Mouse (Mus musculus) cerebellum, adult 18-20 months (tissue): ENCODE measurements around the gene Uhrf1bp1.

Source experiments
- DNase-seq, 2 experiments: peaks; one replicate each; pipeline ENCODE4 v3.0.0; 2021

Uhrf1bp1 gene

DNA sequence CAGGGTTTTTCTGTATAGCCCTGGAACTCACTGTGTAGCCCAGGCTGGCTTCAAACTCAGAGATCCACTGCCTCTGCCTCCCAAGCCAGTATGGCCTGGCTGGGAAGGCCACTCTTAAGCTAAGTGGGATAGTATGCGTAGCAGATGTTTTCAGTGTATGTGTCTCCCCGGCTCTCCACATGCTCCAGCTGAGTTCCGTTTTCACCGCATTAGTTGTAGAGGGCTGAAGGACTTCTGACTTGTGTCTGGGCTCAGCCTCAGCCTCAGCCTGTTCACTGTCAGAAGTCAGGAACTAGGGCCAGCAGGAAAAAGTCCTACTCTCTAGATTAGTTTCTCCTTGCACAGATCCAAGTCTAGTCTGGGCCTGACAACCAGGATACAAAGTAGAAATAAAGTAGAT, 60.1 kb downstream of the Uhrf1bp1 start:
- DNase-seq, result no peak

DNA sequence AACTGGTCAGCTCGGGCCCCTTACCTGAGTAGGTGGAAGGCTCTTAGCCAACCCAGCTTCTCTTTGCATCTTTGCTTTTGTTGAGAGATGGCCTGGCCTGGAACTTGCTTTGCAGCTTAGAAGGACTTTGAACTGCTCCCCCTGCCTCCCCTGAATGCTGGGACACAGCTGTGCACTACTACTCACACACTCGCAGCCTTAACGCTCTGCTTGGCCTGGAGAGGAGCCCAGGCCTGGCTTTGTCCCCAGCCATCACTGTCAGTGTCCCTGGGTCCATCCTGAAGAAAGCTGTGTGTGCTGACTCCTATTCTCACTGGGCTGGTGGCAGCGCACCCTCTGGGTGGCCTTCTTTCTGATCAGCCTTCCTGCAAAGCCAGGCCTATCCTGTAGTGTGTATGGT, 64.4 kb downstream of the Uhrf1bp1 start:
- no peak for DNase-seq

DNA sequence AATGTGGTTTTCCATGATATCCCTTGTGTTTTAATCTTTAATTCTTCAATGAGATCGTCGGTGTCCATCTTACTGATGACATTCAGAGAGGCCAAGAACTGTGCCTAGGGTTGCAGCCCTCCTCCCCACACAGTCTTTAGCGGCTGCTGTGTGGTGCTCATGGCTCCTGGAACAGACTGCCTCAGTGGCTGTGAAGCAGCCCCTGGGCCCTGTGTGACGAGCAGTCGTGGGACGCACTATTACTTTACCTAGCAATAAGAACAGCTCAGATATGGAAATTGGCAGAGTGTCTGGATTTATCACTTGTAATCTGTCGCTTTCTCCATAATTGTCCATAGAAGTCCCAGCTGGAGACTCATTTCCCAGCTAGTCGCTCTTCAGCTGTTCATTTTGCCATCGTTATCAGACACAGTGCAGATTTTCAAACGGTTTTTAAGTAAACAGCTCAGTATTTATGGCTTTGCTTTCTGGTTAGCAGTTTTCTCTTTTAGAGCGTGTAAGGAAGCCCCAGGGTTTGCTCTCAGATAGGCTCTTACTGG, 66.0 kb downstream of the Uhrf1bp1 start:
- no peak for DNase-seq

DNA sequence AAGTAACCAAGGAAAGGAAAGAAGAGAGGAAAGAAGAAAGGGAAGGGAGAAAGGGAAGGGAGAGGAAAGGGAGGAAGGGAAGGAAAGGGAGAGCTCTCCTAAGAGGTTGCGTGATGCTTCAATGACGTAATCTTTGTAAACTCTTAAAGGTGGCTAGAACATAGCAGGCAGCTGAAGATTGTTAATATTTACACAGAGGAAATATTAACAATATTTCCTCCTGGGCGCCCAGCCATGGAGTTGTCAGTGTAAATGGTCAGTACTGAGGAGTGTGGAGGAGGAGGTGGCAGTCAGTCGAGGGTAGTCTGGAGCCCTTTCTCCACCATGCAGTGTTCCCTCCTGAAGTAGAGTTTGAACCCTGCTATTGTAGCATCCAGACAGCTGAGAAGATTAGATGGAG, 68.8 kb downstream of the Uhrf1bp1 start:
- no peak for DNase-seq

DNA sequence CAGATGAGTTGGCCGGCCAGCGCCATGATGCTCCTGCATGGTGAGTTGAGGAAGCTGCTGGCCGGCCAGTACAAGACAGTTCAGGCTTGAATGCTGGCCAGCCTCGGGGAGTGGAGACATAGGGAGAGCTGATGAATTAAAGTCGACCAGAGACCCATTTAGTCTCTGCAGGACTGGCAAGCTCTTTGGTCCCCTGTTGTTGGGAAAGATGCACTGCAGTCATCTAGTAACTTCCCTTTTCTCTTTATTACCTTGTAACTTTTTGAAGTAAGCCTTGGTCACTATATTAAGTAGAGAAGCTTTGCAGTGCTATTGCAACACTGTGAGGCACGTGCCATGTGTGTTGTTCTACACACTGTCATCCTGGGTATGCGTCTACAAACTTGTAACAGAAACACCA, 69.3 kb downstream of the Uhrf1bp1 start:
- no peak for DNase-seq

DNA sequence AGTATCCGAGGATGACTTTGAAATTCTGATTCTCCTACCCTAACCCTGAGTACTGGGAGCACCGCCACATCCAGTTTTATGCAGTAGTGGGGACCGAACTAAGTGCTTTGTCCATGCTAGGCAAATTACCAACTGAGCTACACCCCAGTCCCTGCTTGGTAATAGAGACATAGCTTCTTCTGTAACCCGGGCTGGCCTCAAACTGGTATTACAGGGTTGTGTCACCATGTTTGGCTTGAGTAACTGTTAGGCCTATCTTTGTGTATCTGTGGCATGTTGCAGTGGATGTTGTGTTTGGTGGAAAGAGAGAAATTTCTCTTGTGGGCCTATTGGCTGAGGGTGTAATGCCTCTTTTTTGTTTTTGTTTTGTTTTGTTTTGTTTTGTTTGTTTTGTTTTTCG, 74.0 kb downstream of the Uhrf1bp1 start:
- no peak for DNase-seq

DNA sequence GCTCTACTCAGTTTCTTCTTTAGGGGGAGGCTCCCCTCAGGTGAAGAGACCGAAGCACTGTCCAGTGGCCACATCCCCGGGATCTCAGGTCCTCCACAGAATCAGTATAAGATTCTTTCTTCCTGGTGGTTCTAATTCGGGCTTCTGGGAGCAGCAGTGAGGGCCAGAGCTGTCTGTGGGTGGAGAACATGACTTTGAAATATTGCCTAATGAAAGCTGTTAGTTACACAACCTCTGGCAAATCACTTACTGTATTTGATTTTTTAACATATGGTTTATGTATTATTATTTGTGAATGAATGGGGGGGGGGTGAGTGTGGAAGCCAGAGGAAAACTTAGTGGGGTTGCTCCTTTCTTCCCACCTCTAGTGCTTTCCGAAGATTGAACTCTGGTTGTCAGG, 75.6 kb downstream of the Uhrf1bp1 start:
- DNase-seq, result no peak

DNA sequence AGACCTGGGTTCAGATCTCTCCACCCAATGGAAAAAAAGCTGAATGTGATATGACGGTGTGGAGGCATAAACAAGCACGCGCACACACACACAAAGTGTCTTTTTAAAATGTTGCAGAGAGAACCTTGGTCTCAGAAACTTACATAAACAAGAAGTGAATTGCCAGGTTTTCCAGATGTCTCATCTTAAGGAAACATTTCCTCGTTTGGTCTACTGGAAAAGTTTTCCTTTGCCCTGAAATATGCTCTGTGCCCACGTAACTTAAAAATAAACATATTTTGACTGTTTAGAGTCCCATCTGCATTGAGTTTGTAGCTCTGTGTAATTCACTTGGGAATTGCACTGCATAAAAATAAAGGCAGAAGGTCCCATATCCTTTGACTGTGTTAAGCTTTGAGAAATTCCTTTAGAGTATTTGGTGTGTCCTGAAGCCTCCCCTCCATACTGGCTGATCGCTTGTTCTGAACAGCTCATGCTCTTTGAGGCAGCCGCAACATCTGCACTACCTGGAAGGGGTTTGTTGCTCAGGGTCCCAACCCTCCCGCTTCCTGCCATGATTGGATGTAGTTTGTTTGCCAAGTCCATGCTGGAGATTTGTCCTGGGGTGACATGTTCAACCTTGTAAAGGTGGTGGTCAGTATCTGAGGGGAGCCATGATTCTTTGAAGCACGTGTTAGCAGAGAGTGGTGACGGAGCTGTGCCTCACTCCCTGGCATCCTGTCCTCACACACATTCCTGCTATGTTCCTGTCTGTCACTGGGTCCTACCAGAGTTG, 78.1 kb downstream of the Uhrf1bp1 start:
- no peak for DNase-seq

DNA sequence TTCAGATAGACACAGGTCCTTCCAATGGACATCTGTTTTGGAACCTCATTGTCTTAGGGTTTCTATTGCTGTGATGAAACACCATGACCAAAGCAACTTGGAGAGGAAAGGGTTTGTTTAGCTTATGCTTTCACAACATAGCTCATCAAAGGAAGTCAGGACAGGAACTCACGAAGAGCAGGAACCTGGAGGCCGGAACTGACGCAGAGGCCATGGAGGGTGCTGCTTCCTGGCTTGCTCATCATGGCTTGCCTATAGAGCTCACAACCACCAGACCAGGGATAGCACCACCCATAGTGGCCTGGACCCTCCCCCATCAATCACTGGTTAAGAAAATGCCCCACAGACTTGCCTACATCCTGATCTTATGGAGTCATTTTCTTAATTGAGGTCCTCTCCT, 78.8 kb downstream of the Uhrf1bp1 start:
- DNase-seq, result no peak

DNA sequence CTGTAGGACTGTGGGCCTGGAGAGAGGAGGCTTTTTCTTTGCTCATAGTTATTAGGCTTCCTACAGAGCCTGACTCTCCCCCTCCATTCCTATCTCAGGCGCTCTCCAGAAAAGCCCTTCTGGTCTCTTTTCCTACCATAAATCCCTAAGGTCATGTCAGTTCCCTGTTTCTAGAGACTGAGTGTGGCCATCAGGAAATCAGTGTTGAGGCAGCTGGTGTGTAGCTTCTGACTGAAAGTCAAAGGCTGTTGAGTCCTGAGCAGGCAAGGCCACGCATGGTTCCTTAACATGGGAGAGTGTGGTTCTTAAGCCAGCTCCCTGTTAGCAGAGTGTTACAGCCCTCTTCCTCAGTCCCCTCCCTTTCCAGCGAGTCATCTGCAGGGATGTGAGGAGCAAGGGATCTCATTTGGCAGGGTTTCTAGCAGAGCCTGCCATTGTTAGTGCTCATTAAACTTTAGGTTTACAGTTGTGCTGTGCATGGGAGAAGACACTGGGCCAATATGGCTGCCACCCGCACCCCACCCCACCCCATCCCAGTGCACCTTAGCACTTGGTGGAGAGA, 80.9 kb downstream of the Uhrf1bp1 start:
- DNase-seq, result no peak

DNA sequence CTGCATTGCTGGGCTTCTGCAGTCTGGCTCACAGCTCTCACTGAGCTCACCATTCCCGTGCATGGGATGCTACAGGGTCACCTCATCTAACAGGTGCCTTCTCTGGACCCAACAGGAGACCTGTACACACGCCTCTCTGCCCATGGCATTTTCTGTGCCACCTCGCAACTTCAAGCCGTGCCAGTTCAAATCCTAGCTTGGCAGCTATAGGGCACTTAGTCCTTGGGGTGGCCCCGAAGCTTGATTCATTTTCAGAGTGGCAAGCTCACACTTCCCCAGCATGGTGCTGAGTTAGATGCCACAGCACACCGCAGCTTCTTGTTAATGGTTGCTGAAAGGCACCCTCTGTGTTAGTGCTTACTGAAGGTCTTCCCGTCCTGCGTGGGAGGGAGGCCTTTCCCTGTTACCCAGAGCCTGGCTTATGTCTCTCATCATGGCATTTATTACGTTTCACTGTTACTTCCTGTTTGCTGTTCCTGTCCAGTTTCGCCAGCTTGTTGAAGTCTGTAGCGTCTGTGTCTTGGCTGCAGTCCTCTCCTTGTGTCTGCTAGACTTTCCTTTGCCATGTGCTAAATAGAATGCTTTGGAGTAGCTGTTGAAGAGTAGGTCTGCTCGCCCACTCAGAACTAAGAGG, 82.0 kb downstream of the Uhrf1bp1 start:
- peak; percentile 21 to 26 for DNase-seq

DNA sequence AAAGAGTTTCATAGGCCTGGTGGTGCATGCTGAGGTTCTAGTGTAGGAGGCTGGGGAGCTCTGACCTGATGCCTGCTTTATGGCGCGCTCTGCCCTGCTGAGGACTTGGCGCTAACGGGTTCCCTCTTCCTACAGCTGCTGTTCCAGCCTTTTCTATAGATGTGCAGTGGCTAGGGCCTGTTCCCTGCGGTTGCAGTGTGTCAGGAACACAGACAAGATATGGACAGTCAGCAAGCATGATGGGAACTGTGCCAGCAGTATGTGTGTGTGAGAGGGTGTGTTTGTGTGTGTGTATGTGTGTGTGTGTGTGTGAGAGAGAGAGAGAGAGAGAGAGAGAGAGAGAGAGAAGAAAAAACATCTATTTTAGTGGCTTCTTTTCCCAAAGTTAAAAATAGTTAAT, 82.8 kb downstream of the Uhrf1bp1 start:
- DNase-seq, result no peak

DNA sequence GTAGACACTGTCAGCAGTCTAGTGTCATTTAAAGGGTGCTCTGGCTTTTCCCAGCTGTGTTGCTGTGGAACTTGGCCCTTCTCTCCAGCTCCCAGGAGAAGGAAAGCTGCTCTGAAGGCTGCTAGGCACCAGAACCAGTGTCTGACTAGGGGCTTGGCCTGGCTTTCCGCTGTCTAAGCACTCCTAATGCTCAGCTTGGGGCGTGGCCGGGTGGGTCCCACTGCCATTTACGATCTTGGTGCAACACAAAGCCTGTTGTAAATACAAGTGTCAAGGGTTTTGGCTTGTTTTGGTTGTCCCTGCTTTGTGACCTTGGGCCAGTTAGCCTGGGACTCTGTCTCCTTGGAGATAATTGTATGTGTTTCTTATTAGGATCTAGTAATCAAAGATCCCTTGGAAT, 84.1 kb downstream of the Uhrf1bp1 start:
- DNase-seq, result no peak

DNA sequence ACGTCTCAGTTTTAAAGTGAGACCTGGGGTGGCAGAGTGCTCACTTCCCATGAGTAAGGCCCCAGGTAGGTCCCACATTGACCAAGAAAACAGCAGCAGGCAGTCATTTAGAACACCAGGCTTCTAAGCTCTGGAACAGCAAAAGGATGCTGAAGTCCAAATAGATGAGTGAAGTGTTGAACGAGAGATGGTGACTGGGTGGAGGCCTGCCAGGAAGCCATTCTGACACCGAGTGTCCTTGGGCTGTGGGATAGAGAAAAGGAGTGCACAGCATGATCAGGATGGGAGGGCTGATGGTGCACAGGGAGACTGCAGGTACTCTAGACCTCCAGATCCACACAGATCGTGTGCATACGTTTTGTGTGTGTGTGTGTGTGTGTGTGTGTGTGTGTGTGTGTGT, 84.9 kb downstream of the Uhrf1bp1 start:
- no peak for DNase-seq

DNA sequence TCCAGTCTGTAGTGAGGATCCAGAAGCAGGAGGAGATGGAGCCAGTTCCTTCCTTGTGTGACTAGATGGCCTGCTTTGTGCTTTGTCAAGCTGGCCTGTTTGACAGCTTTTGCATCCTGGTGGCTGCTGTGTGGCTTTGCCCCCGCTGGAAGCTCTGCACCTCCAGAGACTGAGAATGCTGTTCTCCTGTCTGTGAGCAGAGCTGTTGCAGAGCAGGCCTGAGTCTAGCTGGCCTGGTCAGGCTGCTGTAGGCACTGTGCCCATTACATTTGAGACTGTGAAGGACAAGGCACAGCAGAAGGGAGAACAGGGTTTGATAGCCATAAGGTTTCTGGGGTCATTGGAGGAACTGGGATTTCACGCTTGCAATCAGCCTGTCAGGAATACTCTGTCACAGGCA, 85.5 kb downstream of the Uhrf1bp1 start:
- peak; percentile 51 to 68 for DNase-seq

DNA sequence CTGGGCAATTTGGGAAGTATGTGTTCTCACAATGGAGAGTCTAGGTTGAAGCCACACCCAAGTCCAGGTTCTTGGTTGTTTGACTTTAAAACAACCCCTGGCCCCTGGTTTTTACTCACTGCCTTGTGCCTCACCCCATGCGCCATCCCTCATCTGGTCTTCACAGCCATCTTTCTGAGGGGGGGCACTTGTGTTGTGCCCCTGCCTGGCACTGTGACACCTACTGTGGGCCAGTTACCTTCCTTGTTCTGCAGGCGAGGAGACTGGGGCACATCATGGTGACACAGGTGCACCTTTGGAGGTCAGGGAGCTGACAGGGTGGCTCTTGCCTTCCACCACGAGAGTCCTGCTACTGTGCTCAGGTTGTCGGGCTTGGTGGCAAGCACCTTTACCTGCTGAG, 85.9 kb downstream of the Uhrf1bp1 start:
- no peak for DNase-seq

DNA sequence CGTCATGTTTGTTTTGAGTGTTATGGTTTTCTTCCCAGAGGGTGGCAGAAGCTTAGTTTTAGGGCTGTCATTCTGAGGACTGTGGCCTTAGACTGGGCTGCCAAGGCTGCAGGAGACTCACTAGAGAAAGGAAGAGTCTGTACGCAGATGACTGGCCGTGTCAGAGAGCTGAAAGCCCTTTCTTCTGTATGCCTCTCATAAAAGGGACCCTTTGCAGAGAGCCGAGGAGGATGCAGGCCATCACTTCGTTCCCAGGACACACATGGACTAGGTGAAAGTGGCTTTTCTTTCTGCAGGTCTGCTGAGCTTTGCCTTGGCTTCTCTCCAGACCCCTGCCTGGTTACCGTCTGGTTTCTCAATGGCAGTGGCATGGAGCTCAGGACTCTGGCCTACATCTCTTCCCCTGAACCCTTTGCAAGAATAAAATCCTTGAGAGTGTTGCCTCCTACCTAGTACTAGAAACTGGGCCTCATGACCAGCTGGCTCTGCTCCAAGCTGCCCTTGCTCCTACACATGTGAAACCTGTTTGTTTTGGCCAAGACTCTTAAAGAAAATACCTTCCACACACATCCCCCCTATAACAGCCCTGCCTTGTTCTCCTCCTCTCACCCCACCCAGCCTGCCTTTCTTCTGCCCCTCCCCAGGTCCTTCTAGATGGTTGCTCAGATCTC, 89.4 kb downstream of the Uhrf1bp1 start:
- peak; percentile 92 to 96 for DNase-seq

DNA sequence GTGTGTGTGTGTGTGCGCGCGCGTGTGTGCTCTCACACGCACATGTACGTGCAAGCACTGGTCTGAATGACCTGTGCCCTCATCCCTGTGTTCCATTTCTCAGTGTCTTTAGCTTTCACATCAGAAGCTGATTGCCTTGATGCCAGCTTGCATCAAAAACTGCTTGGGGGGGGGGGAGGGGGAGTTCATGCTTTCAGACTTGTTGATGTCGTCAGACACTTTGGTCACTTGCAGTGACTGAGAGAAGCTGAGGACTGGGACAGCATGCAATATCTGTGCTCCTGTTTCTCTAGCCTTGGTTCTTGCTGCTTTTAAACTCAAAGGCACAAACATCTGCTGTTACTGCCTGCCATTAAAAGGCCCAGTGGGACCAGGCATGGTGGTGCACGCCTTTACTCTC, 90.1 kb downstream of the Uhrf1bp1 start:
- DNase-seq, result no peak

DNA sequence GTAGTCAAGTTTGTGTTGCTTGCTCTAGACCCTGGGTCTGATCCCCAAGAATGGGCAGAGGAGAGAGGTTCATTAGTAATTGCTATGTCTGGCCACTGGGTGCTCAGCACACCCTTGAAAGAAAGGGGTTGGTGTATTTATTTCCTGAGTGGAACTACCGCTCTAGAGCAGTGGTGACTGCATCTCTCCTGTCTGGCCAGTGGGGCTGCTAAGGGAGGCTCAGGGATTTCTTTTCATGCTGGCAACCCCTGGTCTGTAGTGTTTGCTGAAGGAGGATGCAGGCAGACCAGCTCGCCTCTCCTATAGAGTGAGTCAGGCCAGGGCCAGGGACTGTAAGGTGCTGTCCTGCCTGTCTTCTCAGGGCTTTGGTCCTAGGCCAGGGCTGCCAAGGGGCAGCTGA, 90.9 kb downstream of the Uhrf1bp1 start:
- no peak for DNase-seq
